Comparison of ENCODE assay signal across 7 mouse cellular contexts in the genomic region with DNA sequence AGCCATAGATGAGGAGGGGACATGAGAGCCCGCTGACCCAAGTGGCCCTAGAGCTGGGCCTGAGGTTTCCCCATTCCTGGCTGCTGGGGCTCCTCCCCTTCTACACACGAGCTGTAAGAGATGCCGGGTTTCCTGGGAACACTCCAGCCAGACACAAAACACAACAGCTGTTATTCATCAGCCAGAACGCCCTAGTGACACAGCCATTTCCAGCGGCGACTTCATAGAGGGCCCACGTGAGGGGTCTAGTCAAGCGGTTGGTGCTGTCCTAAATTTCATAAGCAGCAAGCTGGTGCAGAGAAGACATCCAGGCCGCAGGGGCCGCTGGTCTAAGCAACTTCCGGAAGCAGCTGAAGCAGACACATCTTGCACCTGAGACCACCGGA. TPM values are rescaled to one million over a fixed set of nuclear protein-coding genes. Genes with fewer than 3 reads are reported as not detected.
DNase-seq lines count a peak whose midpoint lies in the region; ATAC-seq and TF ChIP-seq lines count a peak whose summit lies in the region.

No protein-coding gene starts in this region.

- no peak for TF ChIP-seq CTCF in ES-Bruce4 (IDR thresholded peaks at IDR 0.05; ENCODE audit: low read depth, low read length)

- 28% methylated on average over 12 of the region's 12 CpGs for WGBS in hindbrain, embryonic 14.5 days
- WGBS in lung, embryonic 16.5 days: 17% methylated on average over 12 of the region's 12 CpGs

- peak overlapping the region; percentile 49 for H3K4me3 ChIP-seq in ES-Bruce4 (ENCODE audit: low read depth, low read length)
- no peak overlapping the region for H3K4me3 ChIP-seq in hindbrain, embryonic 14.5 days (replicated peaks; ENCODE audit: low read length)
- H3K4me3 ChIP-seq in lung, embryonic 16.5 days (ENCODE audit: low read length): peak overlapping the region; percentile 7; the same call in 1 of the 2 replicates

- peak overlapping the region; percentile 52 for H3K9ac ChIP-seq in ES-Bruce4 (ENCODE audit: low read depth, poor library complexity, severe bottlenecking)
- H3K9ac ChIP-seq in hindbrain, embryonic 14.5 days: peak overlapping the region; percentile 16; the same call in 1 of the 2 replicates
- H3K9ac ChIP-seq in lung, embryonic 16.5 days (ENCODE audit: low read length): peak overlapping the region; percentile 44

- peak; percentile 57 for DNase-seq in R1 (ENCODE audit: low read depth, low spot score)
- DNase-seq in hindbrain, embryonic 14.5 days (ENCODE audit: low spot score): peak; percentile 36
- DNase-seq in spleen, postnatal 10 days (ENCODE audit: low spot score in 2 of 2): no peak
- no peak for DNase-seq in layer of hippocampus, adult 8-10 months (ENCODE audit: low spot score in 2 of 2)

- no peaks in the 10 kb centered on the region for H3K36me3 ChIP-seq in ES-Bruce4 (ENCODE audit: control insufficient read depth, insufficient read depth, low read length, poor library complexity, severe bottlenecking)
- H3K36me3 ChIP-seq in hindbrain, embryonic 14.5 days (replicated peaks; ENCODE audit: control insufficient read depth, insufficient read depth): no peaks in the 10 kb centered on the region
- no peaks in the 10 kb centered on the region for H3K36me3 ChIP-seq in lung, embryonic 16.5 days (ENCODE audit: control insufficient read depth, insufficient read depth, low read length)

- H3K27ac ChIP-seq in ES-Bruce4 (ENCODE audit: insufficient read depth, low read length): no peak overlapping the region
- H3K27ac ChIP-seq in hindbrain, embryonic 14.5 days: 0 out of 2 replicates have a peak overlapping the region, but pooled peaks have one; percentile 22
- peak overlapping the region; percentile 53 for H3K27ac ChIP-seq in lung, embryonic 16.5 days (ENCODE audit: low read length)

- no peaks in the 10 kb centered on the region for H3K27me3 ChIP-seq in ES-Bruce4 (ENCODE audit: control insufficient read depth, insufficient read depth, low read length, poor library complexity, severe bottlenecking)
- no peaks in the 10 kb centered on the region for H3K27me3 ChIP-seq in hindbrain, embryonic 14.5 days (ENCODE audit: control insufficient read depth, insufficient read depth, low read length)
- no peaks in the 10 kb centered on the region for H3K27me3 ChIP-seq in lung, embryonic 16.5 days (ENCODE audit: control insufficient read depth, insufficient read depth, low read depth, low read length)

- TF ChIP-seq POLR2A in ES-Bruce4 (IDR thresholded peaks at IDR 0.05; ENCODE audit: insufficient read depth, low read length): no peak

- TF ChIP-seq EP300 in ES-Bruce4 (IDR thresholded peaks at IDR 0.05; ENCODE audit: insufficient read depth, low read depth, low read length): no peak

- no peak for ATAC-seq in hindbrain, embryonic 14.5 days (ENCODE audit: low FRiP score)
- ATAC-seq in lung, embryonic 16.5 days (ENCODE audit: low read depth): peak; percentile 87
- no peak for ATAC-seq in inflammation-experienced regulatory T-cells, adult 6 months

- H3K4me2 ChIP-seq in hindbrain, embryonic 14.5 days (replicated peaks): peak overlapping the region; percentile 23
- peak overlapping the region; percentile 26; the same call in 1 of the 2 replicates for H3K4me2 ChIP-seq in lung, embryonic 16.5 days (ENCODE audit: low read depth, low read length)

- peaks cover 7% of the 10 kb centered on the region for H3K4me1 ChIP-seq in ES-Bruce4 (ENCODE audit: control insufficient read depth, insufficient read depth, low read length)
- H3K4me1 ChIP-seq in hindbrain, embryonic 14.5 days (replicated peaks; ENCODE audit: control insufficient read depth, insufficient read depth, low read length): 0 out of 2 replicates have a peak, but pooled peaks cover 9% of the 10 kb centered on the region
- H3K4me1 ChIP-seq in lung, embryonic 16.5 days (replicated peaks; ENCODE audit: control insufficient read depth, insufficient read depth, low read length): peaks cover 31% of the 10 kb centered on the region

- H3K9me3 ChIP-seq in ES-Bruce4 (replicated peaks; ENCODE audit: control insufficient read depth, insufficient read depth, low read length, poor library complexity, severe bottlenecking): no peaks in the 10 kb centered on the region
- H3K9me3 ChIP-seq in hindbrain, embryonic 14.5 days (ENCODE audit: control insufficient read depth, low read length): no peaks in the 10 kb centered on the region
- H3K9me3 ChIP-seq in lung, embryonic 16.5 days (ENCODE audit: control insufficient read depth, low read length): no peaks in the 10 kb centered on the region

RNA-seq across cellular contexts. Expression of gene Ssr1, which starts 27.0 kb away (rescaled TPM):
- 137 and 150 TPM in 2 replicates for polyA plus RNA-seq in ES-Bruce4 (2011; ENCODE audit: insufficient read depth, insufficient read length, low read depth, missing spikeins)
- 67.8 and 74.8 TPM in 2 replicates for polyA plus RNA-seq in hindbrain, embryonic 14.5 days (2014; fragmentation: Nextera tagmentation; extraction: Ambion mirVana)
- 151 and 163 TPM in 2 replicates for polyA plus RNA-seq in lung, embryonic 16.5 days (2015; fragmentation: Nextera tagmentation; extraction: Ambion mirVana)
- 100 to 1,000 TPM in 1 of 4 experiments, 10 to 100 TPM in 3; 92.0 to 103 (median 98.7) TPM for total RNA-seq in layer of hippocampus, adult 8-10 months (2022)
- 100 to 1,000 TPM in 1 of 3 experiments, 10 to 100 TPM in 2; 90.4 to 169 (median 97.7) TPM for polyA plus RNA-seq in inflammation-experienced regulatory T-cells, adult 6 months (2017; shearing (Covaris generic))

Comparison
In these comparisons a context has a peak if more than half of its experiments do, and no peak if none do; other contexts are left out.
1. DNase-seq: peak in R1 (single experiment) and hindbrain, embryonic 14.5 days (single experiment); none in spleen, postnatal 10 days (0 of 2) and layer of hippocampus, adult 8-10 months (0 of 2).
2. Peak in every context shown above with its lines, with median percentiles within 50 percentile points of each other: H3K9ac ChIP-seq.